Mouse (Mus musculus): ENCODE measurements at regions not wholly inside any gene's neighbourhood (a gene's known extent, or its start where the extent isn't known, plus 50 kb on each side); places are given as distances from the start of the nearest gene placed in this dataset.
A peak's percentile ranks its signal among the peaks of the same experiment; 100 is the strongest.

DNA sequence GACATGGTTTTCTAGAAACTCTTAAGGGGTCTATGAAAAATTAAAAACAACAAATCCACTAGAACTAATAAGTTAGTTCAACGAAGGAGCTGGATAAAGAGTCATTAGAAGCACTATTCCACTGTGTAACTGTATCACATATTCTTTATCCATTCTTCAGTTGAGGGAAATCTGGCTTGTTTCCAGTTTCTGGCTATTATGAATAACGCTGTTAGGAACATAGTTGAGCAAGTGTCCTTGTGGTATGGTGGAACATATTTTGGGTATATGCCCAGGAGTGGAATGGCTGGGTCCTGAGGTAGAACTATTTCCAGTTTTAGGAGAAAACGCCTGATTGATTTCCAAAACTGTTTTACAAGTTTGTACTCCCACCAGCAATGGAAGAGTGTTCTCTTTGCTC lies 97.7 kb upstream of the Adamts9 start:
- no peak for DNase-seq (ENCODE audit: low read depth, low spot score)

DNA sequence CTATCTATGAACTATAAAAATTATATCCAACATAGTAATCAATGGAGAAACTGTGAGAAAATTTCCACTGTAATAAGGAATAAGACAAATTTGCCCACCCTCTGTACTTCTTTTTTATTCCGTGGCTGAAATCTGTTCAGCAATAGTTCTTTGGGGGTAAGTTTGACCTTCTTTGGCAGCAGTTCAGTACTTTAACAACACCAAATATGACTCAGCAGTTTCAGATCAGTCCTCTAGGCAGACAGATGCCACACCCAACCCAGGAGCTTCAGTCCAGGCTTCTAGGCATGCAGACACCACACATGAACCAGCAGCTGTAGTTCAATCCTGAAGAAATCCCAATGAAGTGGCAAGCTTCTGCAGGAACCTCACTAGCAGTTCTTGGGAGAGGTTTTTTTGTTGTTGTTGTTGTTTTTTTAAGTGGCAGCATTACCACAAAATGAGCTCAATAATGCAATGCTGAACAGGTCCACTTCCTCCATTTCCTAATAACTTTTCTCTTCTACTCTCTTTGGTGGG lies 88.6 kb upstream of the Adamts9 start:
- DNase-seq (ENCODE audit: low read depth, low spot score), result peak; percentile 25

GRCm38 (mm10) chr6:93026068-93027022 lies 83.1 kb upstream of the Adamts9 start:
- DNase-seq (ENCODE audit: low read depth, low spot score), result no peak

- no peak for DNase-seq (ENCODE audit: low read depth, low spot score)
Measured at GRCm38 (mm10) chr6:93014534-93014933, 71.2 kb upstream of the Adamts9 start.

- no peak for DNase-seq (ENCODE audit: low read depth, low spot score)
Measured at GRCm38 (mm10) chr6:93011906-93012305, 68.6 kb upstream of the Adamts9 start.

- no peak for DNase-seq (ENCODE audit: low read depth, low spot score)
Measured at GRCm38 (mm10) chr6:93004587-93005240, 61.4 kb upstream of the Adamts9 start.

GRCm38 (mm10) chr6:93003812-93004211 lies 60.5 kb upstream of the Adamts9 start:
- no peak for DNase-seq (ENCODE audit: low read depth, low spot score)

- no peak for DNase-seq (ENCODE audit: low read depth, low spot score)
Measured at GRCm38 (mm10) chr6:92993647-92994046, 50.4 kb upstream of the Adamts9 start.
